Mouse (Mus musculus) left cerebral cortex, adult 8-10 months (tissue): Measurements from ENCODE around the gene Dpy30. TPM values are rescaled to one million over a fixed set of nuclear protein-coding genes. Genes with fewer than 3 reads are reported as not detected.

Experiments used
- DNase-seq, 2 experiments: peaks; one replicate each; pipeline ENCODE4 v3.0.0; 2022; ENCODE audit warnings: low spot score in 2 of 2
- total RNA-seq, 4 experiments: library from RNA; stranded (reverse); gene quantifications; 2 replicates each; pipeline ENCODE4 v1.2.4; 2022

Gene Dpy30
- total RNA-seq, 4 experiments from 2014 or later = 46.1 to 50.2 (median 48.4) TPM

DNA sequence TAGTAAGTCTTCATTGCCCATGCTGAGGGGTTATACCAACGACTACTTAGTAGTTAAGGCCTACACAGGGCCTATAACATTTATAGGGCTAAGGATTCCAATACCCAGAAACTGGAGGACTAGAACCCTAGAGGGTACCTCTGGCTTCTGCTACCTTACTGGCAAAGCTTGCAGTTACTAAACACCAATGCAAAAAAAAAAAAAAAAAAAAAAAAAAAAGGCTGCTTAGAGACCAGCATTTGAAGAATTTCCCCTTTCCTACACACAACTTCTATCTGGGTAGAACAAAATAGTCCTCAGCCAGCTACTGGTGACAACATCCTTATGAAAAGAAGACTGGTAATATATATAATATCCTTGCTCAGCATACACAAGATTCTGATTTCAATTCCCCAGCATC, 58.1 kb downstream of the Dpy30 start:
- DNase-seq = no peak

GRCm38 (mm10) chr17:74265156-74265505, 58.6 kb downstream of the Dpy30 start:
- DNase-seq = no peak

DNA sequence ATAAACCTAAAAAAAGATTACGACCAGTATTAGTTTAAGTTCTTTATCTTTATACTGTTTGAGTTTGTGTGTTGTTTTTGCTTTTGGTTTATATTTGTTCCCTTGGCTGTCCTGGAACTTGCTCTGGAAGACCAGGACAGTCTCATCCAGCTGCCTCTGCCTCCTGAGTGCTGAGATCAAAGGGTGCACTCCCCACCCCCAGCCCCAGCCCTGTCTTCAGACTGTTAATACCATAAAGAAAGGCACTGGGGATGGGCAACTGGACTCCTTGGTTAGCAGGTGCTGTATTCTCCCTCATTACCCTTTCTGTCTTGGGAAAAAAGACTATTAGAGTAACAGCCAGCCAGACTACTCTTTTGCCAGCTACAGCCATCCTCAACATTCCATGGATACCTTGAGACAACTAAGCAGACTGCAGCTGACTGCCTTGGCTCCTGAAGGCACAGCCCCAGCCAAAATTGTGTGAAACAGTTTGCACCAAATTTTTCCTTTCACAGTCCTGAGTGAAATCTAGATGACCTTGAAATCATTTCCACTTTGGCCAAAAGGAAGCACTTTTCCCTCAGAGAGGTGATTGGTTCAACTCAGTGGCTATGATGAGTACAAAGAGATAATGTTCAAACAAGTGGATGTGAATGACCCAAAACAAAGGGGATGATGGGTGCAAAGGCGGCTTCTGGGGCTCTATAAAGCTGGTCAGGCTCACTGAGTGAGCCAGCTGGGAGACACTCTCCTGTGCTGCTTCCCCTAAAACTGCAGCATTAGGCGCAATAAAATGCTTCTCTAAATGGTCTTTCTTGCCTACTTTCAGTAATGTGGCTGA, 59.2 kb downstream of the Dpy30 start:
- DNase-seq = no peak

DNA sequence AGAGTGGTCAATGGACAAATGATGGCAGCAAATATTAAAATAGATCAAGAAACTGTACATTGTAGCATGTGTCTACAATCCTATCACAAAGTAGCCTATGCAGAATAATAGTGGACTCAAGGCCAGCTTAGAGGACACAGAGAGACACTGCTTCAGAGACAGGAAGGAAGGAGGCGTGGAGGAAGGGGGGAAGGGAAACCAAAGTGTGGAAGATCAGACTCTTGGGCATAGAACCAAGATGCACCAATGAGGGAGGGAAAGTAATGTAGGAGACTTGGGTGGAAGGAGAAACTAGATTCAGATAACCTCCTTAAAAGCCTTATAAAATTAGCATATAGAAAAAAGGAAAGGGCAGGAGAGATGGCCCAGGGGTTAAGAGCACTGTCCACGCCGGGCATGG, 61.3 kb downstream of the Dpy30 start:
- no peak for DNase-seq

Other genes with a start within 250 kb of the Dpy30 start
- gene Memo1, start 28.4 kb downstream of the Dpy30 start, total RNA-seq = 10 to 100 TPM; 36.5 to 43.7 (median 39.9) TPM
- 10 to 100 TPM; 41.9 to 49.5 (median 45.9) TPM for gene Spast, start 15.0 kb upstream of the Dpy30 start, total RNA-seq
- 10 to 100 TPM; 13.7 to 17.6 (median 15.2) TPM for gene Slc30a6, start 71.7 kb upstream of the Dpy30 start, total RNA-seq
- gene Nlrc4, start 135.2 kb upstream of the Dpy30 start, total RNA-seq = under 1 TPM; 0.28 to 0.33 (median 0.31) TPM
- 100 to 1,000 TPM in 1 of 4 experiments, 10 to 100 TPM in 3; 75.8 to 100 (median 84.8) TPM for gene Yipf4, start 165.5 kb upstream of the Dpy30 start, total RNA-seq
- 100 to 1,000 TPM; 107 to 134 (median 116) TPM for gene Birc6, start 204.4 kb upstream of the Dpy30 start, total RNA-seq